Mouse (Mus musculus) small intestine, adult 2 months (tissue): ENCODE measurements around the gene Hk2. TPM values are rescaled to one million over a fixed set of nuclear protein-coding genes. Genes with fewer than 3 reads are reported as not detected.

Experiments
- H3K27ac ChIP-seq: fragments of 200-500 bp; 2 replicates; pipeline ENCODE4 v1.5.1; 2012; ENCODE audit warnings: low read depth, low read length, control low read depth, inconsistent platforms; ENCODE audit not compliant: insufficient read depth
- H3K27me3 ChIP-seq: fragments of 200-500 bp; 2 replicates; pipeline ENCODE4 v1.6.1; 2012; ENCODE audit warnings: mild to moderate bottlenecking, moderate library complexity, low read length, inconsistent platforms; ENCODE audit not compliant: control insufficient read depth, insufficient read depth
- H3K36me3 ChIP-seq: fragments of 200-500 bp; 2 replicates; pipeline ENCODE4 v1.6.1; 2012; ENCODE audit warnings: mild to moderate bottlenecking, low read length, control low read depth, inconsistent platforms; ENCODE audit not compliant: control insufficient read depth, insufficient read depth
- H3K4me1 ChIP-seq: fragments of 200-500 bp; 2 replicates; pipeline ENCODE4 v1.6.1; 2012; ENCODE audit warnings: low read length, inconsistent platforms, mixed read lengths; ENCODE audit not compliant: control insufficient read depth, insufficient read depth, insufficient read length
- H3K4me3 ChIP-seq: fragments of 200-500 bp; 2 replicates; pipeline ENCODE4 v1.5.1; 2012; ENCODE audit warnings: low read depth, mild to moderate bottlenecking, control low read depth, inconsistent platforms, low read length, moderate library complexity
- CTCF ChIP-seq: fragments of 200-500 bp; IDR thresholded peaks from 2 replicates; pipeline ENCODE4 v1.5.1; 2012; ENCODE audit warnings: low read depth, mild to moderate bottlenecking, control low read depth, inconsistent platforms, low read length, moderate library complexity, mixed read lengths; ENCODE audit not compliant: insufficient replicate concordance, insufficient read length; ENCODE audit errors: extremely low read depth
- POLR2A ChIP-seq: fragments of 200-500 bp; IDR thresholded peaks from 2 replicates; pipeline ENCODE4 v1.6.1; 2012; ENCODE audit warnings: low read depth, mild to moderate bottlenecking, control low read depth, inconsistent platforms, low read length, moderate library complexity
- WGBS: fragments of 180-500 bp; shearing (Covaris S2); methylation state at CpG from one replicate; pipeline ENCODE4 v1.1.7; 2018; 5-methylcytosine and 5-hydroxymethylcytosine counted together
- polyA plus RNA-seq: library from polyadenylated mRNA; depleted of rRNA; stranded (reverse); fragments of >200 nt; gene quantifications from 2 replicates; pipeline ENCODE4 v1.2.3, GENCODE M21; 2012

Hk2 gene
- polyA plus RNA-seq, 1 experiment = 6.1 TPM

- TF ChIP-seq POLR2A (no peak), CTCF (no peak)
- H3K4me1 ChIP-seq = no peaks in the 10 kb centered on the region
- no peak overlapping the region for H3K27ac ChIP-seq
- 85% methylated on average over 3 of the region's 3 CpGs for WGBS
- H3K36me3 ChIP-seq = no peaks in the 10 kb centered on the region
- no peak overlapping the region for H3K4me3 ChIP-seq
- H3K27me3 ChIP-seq = no peaks in the 10 kb centered on the region
These were observed 66.5 kb downstream of the Hk2 start for GRCm38 (mm10) chr6:82707742-82708141.

GRCm38 (mm10) chr6:82707241-82707640 is 67.0 kb downstream of the Hk2 start:
- H3K36me3 ChIP-seq = no peaks in the 10 kb centered on the region
- no peaks in the 10 kb centered on the region for H3K27me3 ChIP-seq
- no peak overlapping the region for H3K27ac ChIP-seq
- TF ChIP-seq CTCF (no peak), POLR2A (no peak)
- H3K4me1 ChIP-seq = no peaks in the 10 kb centered on the region
- H3K4me3 ChIP-seq = no peak overlapping the region
- 85% methylated on average over 10 of the region's 10 CpGs for WGBS

DNA sequence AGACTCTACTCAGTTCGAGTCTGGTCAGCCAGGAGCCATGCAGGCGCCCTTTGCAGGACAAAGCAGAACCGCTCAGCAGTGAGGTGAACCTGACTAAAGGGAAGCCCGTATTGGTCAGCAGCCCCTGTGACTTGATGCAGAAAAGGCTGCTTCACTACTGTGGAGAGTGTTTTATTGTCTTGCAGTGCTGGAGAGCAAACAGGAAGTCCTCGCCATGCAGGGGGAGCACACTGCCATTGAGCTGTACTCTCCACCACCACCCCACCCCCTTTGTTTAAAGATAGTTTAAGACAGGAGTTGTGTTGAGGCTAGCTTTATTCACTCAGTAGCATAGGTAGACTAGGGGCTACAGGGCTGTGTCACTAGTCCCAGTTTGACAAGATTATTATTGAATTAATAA is 69.0 kb downstream of the Hk2 start, which contains the start of gene Pole4:
TSS of gene Pole4 (minus strand) at position 145 of the 400 bp plus-strand sequence.
- Histone ChIP-seq H3K36me3 (no peaks in the 10 kb centered on the region), H3K27ac (no peak within 1 kb of the TSS), H3K4me1 (no peaks in the 10 kb centered on the region), H3K27me3 (no peaks in the 10 kb centered on the region), H3K4me3 (no peak within 1 kb of the TSS)
- TF ChIP-seq CTCF = no peak
- TF ChIP-seq POLR2A = no peak
- WGBS = 74% methylated on average over 5 of the region's 5 CpGs

GRCm38 (mm10) chr6:82703710-82704109 is 70.5 kb downstream of the Hk2 start:
- TF ChIP-seq CTCF (no peak), POLR2A (no peak)
- H3K4me3 ChIP-seq = no peak overlapping the region
- H3K4me1 ChIP-seq = no peaks in the 10 kb centered on the region
- WGBS = 79% methylated on average over 3 of the region's 3 CpGs
- H3K27ac ChIP-seq = no peak overlapping the region
- H3K27me3 ChIP-seq = no peaks in the 10 kb centered on the region
- no peaks in the 10 kb centered on the region for H3K36me3 ChIP-seq

- H3K4me1 ChIP-seq = no peaks in the 10 kb centered on the region
- WGBS = 25% methylated on average over 16 of the region's 16 CpGs
- no peaks in the 10 kb centered on the region for H3K27me3 ChIP-seq
- TF ChIP-seq CTCF (peak; percentile 95), POLR2A (no peak)
- no peak overlapping the region for H3K4me3 ChIP-seq
- no peak overlapping the region for H3K27ac ChIP-seq
- no peaks in the 10 kb centered on the region for H3K36me3 ChIP-seq
These were observed 71.6 kb downstream of the Hk2 start for GRCm38 (mm10) chr6:82702593-82703017.

DNA sequence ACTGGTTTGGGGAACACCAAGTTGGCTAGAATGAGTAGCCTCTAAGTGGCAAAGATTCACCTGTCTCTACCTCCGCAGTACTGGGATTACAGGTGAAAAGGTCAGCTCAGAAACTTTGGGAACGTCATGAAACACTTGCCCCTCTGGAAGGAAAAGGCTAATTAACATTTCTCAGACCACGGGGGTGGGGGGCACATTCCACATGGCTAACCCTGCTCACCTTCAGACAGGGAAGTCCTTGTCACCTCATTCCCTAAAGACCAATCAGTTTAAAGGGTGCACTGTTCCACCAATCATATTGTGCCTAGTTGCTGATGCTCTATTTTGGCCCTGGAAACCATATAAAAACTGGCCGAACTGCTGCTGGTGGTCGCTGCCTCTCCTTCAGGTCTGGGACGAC is 73.0 kb downstream of the Hk2 start:
- Histone ChIP-seq H3K4me3 (no peak overlapping the region), H3K27me3 (no peaks in the 10 kb centered on the region), H3K36me3 (no peaks in the 10 kb centered on the region), H3K4me1 (no peaks in the 10 kb centered on the region), H3K27ac (no peak overlapping the region)
- 64% methylated on average over 6 of the region's 6 CpGs for WGBS
- TF ChIP-seq POLR2A (no peak), CTCF (no peak)

DNA sequence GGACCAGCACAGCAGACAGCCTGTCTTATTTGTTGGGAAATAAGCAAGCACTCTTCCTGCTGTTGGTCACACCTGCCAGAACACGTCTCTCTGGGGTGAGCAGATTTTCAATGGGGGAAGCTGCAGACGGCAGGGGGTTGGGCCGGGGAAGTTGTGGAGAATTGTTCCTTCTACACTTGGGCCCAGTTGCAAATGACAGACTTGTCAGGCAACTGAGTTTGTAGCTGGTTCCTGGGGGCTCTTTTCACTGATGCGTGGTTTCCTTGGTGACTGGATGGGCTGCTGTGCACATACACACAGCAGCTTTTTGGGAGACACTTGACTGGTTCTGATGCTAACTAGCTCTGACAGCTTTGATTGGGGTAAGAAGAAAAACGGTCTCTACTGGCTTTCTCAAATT is 74.4 kb downstream of the Hk2 start:
- 44% methylated on average over 5 of the region's 5 CpGs for WGBS
- Histone ChIP-seq H3K27me3 (no peaks in the 10 kb centered on the region), H3K36me3 (no peaks in the 10 kb centered on the region), H3K4me3 (no peak overlapping the region), H3K4me1 (no peaks in the 10 kb centered on the region), H3K27ac (no peak overlapping the region)
- no peak for TF ChIP-seq POLR2A
- no peak for TF ChIP-seq CTCF
